Mouse (Mus musculus) heart, embryonic 10.5 days (tissue): ENCODE results near the gene Ftl1-ps1. TPM values are rescaled to one million over a fixed set of nuclear protein-coding genes. Genes with fewer than 3 reads are reported as not detected.

Experiments
- DNase-seq: peaks from one replicate; pipeline ENCODE4 v3.0.0-alpha.2; 2017; ENCODE audit warnings: low spot score
- H3K27ac ChIP-seq: fragments of 300-500 bp; sonication (generic); 2 replicates; pipeline ENCODE4 v1.5.1; 2016; ENCODE audit warnings: mild to moderate bottlenecking
- H3K27me3 ChIP-seq: fragments of 300-500 bp; sonication (generic); 2 replicates; pipeline ENCODE4 v1.6.1; 2016; ENCODE audit warnings: mild to moderate bottlenecking; ENCODE audit not compliant: poor library complexity, insufficient read depth, severe bottlenecking
- H3K36me3 ChIP-seq: fragments of 300-500 bp; sonication (generic); 2 replicates; pipeline ENCODE4 v1.6.1; 2016; ENCODE audit warnings: mild to moderate bottlenecking, moderate library complexity
- H3K4me1 ChIP-seq: fragments of 300-500 bp; sonication (generic); 2 replicates; pipeline ENCODE4 v1.6.1; 2016; ENCODE audit warnings: mild to moderate bottlenecking
- H3K4me3 ChIP-seq: fragments of 300-500 bp; sonication (generic); 2 replicates; pipeline ENCODE4 v1.5.1; 2016; ENCODE audit warnings: mild to moderate bottlenecking, moderate library complexity
- H3K9me3 ChIP-seq: fragments of 300-500 bp; sonication (generic); 2 replicates; pipeline ENCODE4 v1.6.1; 2016; ENCODE audit warnings: mild to moderate bottlenecking, moderate library complexity
- WGBS: fragments of 180-500 bp; shearing (Covaris S2); methylation state at CpG from one replicate; pipeline ENCODE4 v1.1.7; 2016; 5-methylcytosine and 5-hydroxymethylcytosine counted together
- polyA plus RNA-seq: library from polyadenylated mRNA; unstranded; fragments of >200 nt; fragmentation: Nextera tagmentation; extraction: Ambion mirVana; gene quantifications from 2 replicates; pipeline ENCODE4 v1.2.1, GENCODE M21; 2016

Gene Ftl1-ps1
- 70.1 and 76.2 TPM in 2 replicates for polyA plus RNA-seq

DNA sequence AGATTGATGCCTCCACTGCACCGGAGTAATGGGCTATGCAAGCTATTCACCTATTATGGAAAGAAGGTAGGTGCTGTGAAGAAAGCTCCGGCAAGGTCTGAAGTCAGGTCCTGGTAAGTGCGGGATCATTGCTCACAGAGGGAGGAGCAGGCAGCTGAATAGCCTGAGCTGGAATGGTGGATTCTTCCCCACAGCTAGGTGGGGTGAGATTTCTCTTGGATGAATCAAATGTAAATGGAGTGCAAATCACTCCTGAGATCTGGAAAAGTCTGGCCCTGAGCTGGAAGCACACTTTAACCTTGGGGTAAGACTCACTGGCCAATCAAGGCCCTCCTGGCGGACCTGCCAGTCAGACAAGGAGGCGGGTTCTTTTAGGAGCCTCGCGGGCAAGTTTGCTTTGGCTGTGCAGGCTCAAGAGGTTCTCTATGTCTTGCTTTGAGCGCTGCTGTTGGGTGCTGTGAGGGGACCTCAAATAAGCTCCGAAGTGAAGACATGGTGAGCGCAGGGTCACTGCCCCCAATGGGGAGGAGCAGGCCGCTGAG, at the start of gene Ftl1-ps1:
TSS of gene Ftl1-ps1 (plus strand) at position 397 of the 542 bp plus-strand sequence.
- H3K27me3 ChIP-seq: peaks cover 2% of the 10 kb centered on the region; the same call in 1 of the 2 replicates
- H3K4me1 ChIP-seq: 0 out of 2 replicates have a peak, but pooled peaks cover 3% of the 10 kb centered on the region
- no peak for DNase-seq
- peak within 1 kb of the TSS; percentile 10; the same call in 1 of the 2 replicates for H3K27ac ChIP-seq
- H3K9me3 ChIP-seq: no peaks in the 10 kb centered on the region
- H3K36me3 ChIP-seq: no peaks in the 10 kb centered on the region
- H3K4me3 ChIP-seq: peak within 1 kb of the TSS; percentile 38
- whole genome bisulfite sequencing: 10% methylated on average over 11 of the region's 11 CpGs

DNA sequence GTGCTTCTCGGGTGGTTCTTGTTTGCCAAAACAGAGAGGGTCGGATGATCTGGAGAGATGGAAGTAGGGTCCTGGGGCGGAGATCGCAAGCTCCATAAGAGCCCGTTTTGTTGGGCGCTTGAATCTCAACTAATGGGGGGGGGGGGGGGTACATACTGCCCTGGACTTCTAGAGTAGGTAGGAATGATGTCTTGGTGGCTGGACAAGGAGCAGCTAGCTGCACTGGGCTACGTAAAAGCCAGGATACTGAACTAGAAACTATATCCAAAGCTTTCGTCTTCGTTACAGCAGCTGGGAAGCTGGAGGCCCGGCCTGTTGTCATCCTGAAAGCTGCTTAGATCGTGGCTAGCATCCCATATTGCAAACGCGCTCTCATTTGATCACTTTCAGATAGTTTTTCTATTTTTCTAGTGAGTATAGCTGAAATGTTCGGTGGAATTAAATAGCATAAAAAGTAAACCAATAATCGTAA, 49.0 kb upstream of the Ftl1-ps1 start:
- H3K27ac ChIP-seq: peak overlapping the region; percentile 99
- no peak for DNase-seq
- H3K9me3 ChIP-seq: no peaks in the 10 kb centered on the region
- H3K4me1 ChIP-seq: peaks cover 15% of the 10 kb centered on the region
- no peaks in the 10 kb centered on the region for H3K27me3 ChIP-seq
- H3K4me3 ChIP-seq: peak overlapping the region; percentile 77
- peaks cover 23% of the 10 kb centered on the region for H3K36me3 ChIP-seq
- under 1% methylated on average over 15 of the region's 15 CpGs for WGBS

DNA sequence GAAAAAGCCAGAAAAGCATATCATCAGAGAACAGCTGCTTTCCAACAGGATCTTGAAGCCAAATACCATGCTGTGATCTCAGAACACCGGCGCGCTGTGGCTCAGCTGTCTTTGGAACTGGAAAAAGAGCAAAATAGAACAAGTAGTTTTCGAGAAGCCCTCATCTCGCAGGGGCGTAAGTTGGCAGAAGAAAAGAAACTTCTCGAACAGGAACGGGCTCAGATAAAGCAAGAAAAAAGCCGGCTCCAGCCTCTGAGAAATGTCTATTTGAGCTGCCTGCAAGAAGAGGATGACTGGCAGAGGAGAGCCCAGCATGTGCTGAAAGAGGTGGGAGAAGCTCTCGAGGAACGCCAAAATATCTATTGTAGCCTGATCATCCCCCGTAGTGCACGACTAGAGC, 43.0 kb upstream of the Ftl1-ps1 start:
- no peak for DNase-seq
- Histone ChIP-seq H3K27ac (no peak overlapping the region), H3K4me3 (no peak overlapping the region), H3K4me1 (no peaks in the 10 kb centered on the region), H3K27me3 (no peaks in the 10 kb centered on the region), H3K9me3 (no peaks in the 10 kb centered on the region), H3K36me3 (peaks cover 77% of the 10 kb centered on the region)
- 94% methylated on average over 13 of the region's 13 CpGs for WGBS

DNA sequence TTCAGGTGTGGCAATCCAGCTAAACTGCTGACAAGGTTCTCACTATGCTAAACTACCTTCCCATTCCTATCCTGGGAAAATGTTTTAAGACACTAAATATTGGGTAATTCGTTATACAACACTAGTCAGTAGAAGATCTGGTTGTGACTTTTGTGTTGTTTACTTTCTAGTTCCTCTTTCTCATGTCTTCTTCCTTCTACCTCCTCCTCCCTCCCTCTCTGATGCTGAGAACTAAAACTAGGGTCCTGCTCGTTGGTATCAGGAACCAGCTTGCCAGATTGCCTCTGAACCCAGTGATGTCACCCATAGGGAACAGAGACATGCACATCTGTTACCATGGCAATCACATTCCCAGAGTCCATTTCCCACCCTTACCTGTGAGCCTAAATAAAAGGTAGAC, 37.3 kb upstream of the Ftl1-ps1 start:
- Histone ChIP-seq H3K4me1 (peaks cover 18% of the 10 kb centered on the region), H3K36me3 (peaks cover 43% of the 10 kb centered on the region), H3K27ac (no peak overlapping the region), H3K9me3 (0 out of 2 replicates have a peak, but pooled peaks cover 1% of the 10 kb centered on the region), H3K4me3 (no peak overlapping the region), H3K27me3 (no peaks in the 10 kb centered on the region)
- WGBS: 81% methylated on average over 2 of the region's 2 CpGs
- no peak for DNase-seq

DNA sequence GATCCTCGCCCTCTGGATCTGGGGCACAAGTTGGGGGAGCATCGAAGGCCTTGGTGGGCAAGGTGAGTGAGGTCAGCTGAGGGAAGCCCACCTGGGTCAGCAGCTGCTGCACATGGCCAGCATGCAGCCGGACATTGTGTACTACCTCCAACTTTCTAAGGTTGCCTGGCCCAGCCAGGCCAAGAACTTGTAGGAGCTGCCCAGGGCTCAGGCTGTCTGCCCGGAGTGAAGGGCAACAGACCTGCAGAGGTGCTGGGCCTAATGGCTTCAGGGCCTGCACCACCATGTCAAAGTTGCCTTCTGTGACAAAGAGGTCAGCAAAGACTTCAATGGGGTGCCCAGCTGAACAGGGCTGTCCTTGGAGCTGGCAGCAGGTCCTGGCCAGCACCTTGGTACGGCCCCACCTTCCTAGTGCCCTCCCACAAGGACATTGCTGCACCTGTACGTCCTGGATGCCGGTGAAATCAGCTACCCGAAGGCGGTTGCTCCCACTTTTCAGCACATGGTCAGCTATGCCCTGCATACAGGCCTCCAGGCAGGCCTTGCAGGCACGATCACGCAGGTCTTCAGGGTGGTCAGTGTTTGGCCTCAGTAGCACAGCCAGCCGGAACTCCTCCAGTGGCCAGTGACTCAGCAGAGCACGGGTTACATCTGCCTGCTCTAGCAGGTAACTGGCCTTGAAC, 36.2 kb upstream of the Ftl1-ps1 start:
- H3K4me3 ChIP-seq: peak overlapping the region; percentile 45

DNA sequence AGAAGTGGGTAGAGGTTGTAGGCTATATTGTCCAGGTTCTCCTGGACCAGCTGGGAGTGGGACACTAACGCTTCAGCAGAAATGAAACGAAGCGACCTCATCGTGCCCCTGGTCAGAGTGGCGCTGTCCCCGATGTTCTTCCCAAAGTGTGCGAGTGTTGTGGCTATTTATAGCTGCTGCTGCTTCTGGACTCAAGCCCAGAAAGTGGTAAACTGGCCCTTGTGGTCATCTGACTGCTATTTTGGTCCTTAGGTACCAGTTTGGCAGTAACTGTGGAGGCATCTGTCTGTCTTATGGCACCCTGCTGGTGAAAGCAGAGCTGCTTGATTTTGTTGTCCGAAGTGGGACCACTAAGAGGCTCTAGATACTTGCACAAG, 35.6 kb upstream of the Ftl1-ps1 start, which contains the start of gene Lrrc14b:
TSS of gene Lrrc14b (minus strand) at position 147 of the 377 bp plus-strand sequence.
- H3K27ac ChIP-seq: peak within 1 kb of the TSS; percentile 90
- DNase-seq: peak; percentile 83

More for the DNA sequence above, 36.2 kb upstream of the Ftl1-ps1 start:
- H3K27me3 ChIP-seq: no peaks in the 10 kb centered on the region
- WGBS: 75% methylated on average over 13 of the region's 13 CpGs
- DNase-seq: peak; percentile 76
- H3K9me3 ChIP-seq: 0 out of 2 replicates have a peak, but pooled peaks cover 3% of the 10 kb centered on the region
- H3K27ac ChIP-seq: peak overlapping the region; percentile 90
- peaks cover 32% of the 10 kb centered on the region for H3K36me3 ChIP-seq
- H3K4me1 ChIP-seq: peaks cover 18% of the 10 kb centered on the region

DNA sequence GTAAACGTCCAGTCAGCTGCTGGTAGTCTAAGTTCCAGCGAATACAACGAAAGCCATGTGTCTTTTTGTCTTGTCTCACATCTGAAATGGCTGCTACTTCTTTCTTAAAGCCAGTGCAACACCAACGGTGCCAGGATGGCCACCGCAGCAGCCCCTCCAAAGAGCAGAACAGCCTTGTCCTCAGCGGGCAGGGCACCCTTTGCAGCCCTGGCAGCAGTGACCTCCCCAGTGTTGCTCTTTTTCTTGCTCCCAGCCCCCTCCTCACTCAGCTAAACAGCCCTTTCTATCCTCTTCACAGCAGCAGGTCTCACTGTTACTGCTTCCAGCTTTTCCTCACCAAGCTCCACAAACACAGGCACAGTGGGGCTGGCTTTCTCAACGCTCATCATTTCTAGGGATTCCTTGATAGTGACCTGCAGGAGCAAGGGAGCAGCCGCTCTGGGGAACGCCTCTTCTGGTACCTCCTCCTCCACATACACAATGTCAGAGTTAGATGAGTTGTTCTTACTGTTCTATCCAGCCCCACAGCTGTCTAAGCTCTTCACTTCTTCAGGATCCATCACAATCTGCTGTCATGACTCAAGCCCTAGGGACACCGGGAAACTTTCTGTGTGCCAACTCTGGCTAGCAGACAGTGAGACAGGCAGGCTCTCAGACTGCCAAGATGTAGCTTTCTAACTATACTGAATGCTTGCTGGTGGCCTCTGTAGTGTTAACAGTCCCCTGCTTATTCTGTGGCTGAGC, 17.8 kb upstream of the Ftl1-ps1 start:
- Histone ChIP-seq H3K27me3 (no peaks in the 10 kb centered on the region), H3K4me1 (no peaks in the 10 kb centered on the region), H3K36me3 (no peaks in the 10 kb centered on the region), H3K4me3 (no peak overlapping the region), H3K9me3 (no peaks in the 10 kb centered on the region), H3K27ac (no peak overlapping the region)
- no peak for DNase-seq
- 70% methylated on average over 10 of the region's 10 CpGs for WGBS

More for the DNA sequence above, 35.6 kb upstream of the Ftl1-ps1 start, which contains the start of gene Lrrc14b:
- peaks cover 27% of the 10 kb centered on the region for H3K36me3 ChIP-seq
- 0 out of 2 replicates have a peak, but pooled peaks cover 3% of the 10 kb centered on the region for H3K9me3 ChIP-seq
- H3K27me3 ChIP-seq: no peaks in the 10 kb centered on the region
- peak within 1 kb of the TSS; percentile 45 for H3K4me3 ChIP-seq
- WGBS: 47% methylated on average over 8 of the region's 8 CpGs
- peaks cover 18% of the 10 kb centered on the region for H3K4me1 ChIP-seq

DNA sequence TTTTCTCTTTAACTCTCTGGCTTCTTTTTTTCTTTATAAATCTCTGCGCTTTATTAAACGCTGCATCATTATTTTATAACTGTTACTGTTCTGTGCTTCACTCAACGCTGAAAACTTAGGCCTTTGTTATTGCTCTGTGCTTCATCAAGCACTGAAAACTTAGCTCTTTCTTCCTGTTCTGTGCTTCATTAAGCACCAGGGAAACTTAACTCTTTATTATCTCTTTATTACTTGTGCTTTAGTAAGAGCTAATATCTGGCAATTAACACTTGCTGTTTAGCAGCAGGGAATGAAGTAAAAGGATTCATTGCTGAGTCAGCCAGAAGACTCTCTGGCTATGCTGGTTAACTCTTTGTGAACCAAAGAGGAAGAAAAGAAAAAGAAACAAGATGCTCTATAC, 17.2 kb upstream of the Ftl1-ps1 start:
- no peak overlapping the region for H3K4me3 ChIP-seq
- 76% methylated on average over 3 of the region's 3 CpGs for WGBS
- H3K36me3 ChIP-seq: no peaks in the 10 kb centered on the region
- no peaks in the 10 kb centered on the region for H3K9me3 ChIP-seq
- DNase-seq: no peak
- H3K27ac ChIP-seq: no peak overlapping the region
- H3K4me1 ChIP-seq: no peaks in the 10 kb centered on the region
- no peaks in the 10 kb centered on the region for H3K27me3 ChIP-seq

DNA sequence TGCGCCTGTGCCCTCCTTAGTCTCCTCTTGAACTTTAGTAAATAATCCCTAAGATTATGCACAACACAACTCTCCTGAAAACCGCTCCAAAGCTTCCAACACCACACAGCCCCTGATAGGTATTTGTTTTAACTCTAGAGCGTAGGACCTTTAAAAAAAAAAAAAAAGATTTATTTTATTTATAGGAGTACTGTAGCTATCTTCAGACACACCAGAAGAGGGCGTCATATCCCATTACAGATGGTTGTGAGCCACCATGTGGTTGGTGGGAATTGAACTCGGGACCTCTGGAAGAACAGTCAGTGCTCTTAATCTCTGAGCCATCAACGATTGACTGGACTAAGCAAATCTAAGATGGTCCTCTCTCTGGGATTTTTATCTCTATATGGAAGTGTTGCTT, 9.8 kb upstream of the Ftl1-ps1 start:
- DNase-seq: no peak
- Histone ChIP-seq H3K9me3 (no peaks in the 10 kb centered on the region), H3K4me3 (peak overlapping the region; percentile 73), H3K4me1 (no peaks in the 10 kb centered on the region), H3K27me3 (no peaks in the 10 kb centered on the region), H3K36me3 (no peaks in the 10 kb centered on the region), H3K27ac (no peak overlapping the region)
- 60% methylated on average over 6 of the region's 6 CpGs for WGBS

DNA sequence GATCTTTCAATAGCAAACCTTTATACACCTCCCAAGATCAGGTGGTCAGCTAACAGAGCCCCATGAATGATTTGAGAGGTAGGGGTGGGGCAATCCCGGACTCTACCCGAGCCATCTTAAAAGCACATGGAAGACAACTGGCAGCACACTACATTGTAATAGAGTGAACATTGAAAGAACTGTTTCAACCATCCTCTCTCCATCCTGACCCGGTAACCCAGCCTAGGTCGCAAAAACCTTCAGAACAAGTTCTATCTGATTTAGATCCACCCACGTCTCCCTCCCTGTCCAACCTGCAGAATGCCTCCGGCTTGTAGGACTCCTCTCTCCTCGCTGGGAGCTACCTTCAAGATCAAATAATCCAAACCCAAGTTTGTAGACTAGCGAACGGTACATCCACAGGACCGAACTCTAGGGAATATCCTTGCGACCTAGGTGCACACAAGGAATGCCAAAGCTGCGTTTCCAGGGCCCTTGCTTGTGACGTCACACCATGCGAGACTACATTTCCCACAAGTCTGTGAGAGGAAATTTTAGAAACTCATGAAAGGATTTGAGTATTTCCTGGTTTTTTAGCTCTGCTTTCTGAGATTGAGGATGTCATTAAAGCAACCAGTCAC, 9.0 kb upstream of the Ftl1-ps1 start, which contains the start of gene Zfp72:
TSS of gene Zfp72 (minus strand) at position 466 of the 620 bp plus-strand sequence.
- H3K4me1 ChIP-seq: no peaks in the 10 kb centered on the region
- H3K36me3 ChIP-seq: no peaks in the 10 kb centered on the region
- H3K27ac ChIP-seq: peak within 1 kb of the TSS; percentile 83
- H3K9me3 ChIP-seq: no peaks in the 10 kb centered on the region
- no peaks in the 10 kb centered on the region for H3K27me3 ChIP-seq
- H3K4me3 ChIP-seq: peak within 1 kb of the TSS; percentile 73
- 4% methylated on average over 14 of the region's 14 CpGs for WGBS
- DNase-seq: no peak

DNA sequence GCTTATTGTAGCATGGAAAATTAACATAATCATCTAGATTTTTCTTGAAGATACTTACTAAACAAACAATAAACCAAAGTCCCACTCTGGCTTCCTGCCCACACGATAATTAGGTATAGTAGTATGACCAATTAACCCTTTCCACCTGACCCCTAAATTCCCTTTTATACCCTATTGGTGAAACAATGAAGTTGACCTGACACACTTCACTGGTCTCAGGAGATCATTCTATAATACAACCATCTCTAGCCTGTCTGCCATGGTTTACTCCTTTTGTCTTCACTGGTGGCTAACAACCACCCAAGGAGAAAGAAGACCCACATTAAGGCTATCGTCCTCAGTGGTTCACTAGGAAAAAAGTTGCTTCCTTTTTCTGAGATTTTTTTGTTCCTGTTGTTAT, 8.3 kb upstream of the Ftl1-ps1 start:
- Histone ChIP-seq H3K27ac (no peak overlapping the region), H3K27me3 (no peaks in the 10 kb centered on the region), H3K4me3 (no peak overlapping the region), H3K4me1 (no peaks in the 10 kb centered on the region), H3K36me3 (no peaks in the 10 kb centered on the region), H3K9me3 (no peaks in the 10 kb centered on the region)
- no peak for DNase-seq
- 74% methylated on average over 2 of the region's 2 CpGs for WGBS

DNA sequence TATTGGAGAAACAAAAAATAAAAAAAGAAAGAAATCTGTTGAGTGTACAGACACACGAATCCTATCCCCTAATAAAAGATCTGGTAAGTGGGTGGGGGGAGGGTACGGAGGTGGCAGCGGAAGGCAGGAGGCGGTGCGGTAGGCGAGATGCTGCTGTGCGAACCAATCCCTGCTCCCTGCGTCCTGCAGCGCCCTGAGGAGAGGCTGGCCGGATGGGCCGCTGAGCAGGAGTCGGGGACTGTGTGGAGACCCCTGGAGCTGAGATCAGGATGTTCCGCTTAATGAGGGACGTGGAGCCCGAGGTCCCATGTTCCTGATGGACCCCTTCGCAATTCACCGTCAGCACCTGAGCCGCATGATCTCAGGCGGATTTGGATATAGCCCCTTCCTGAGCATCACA, 40.4 kb downstream of the Ftl1-ps1 start:
- H3K27ac ChIP-seq: no peak overlapping the region
- H3K4me3 ChIP-seq: peak overlapping the region; percentile 18; the same call in 1 of the 2 replicates
- H3K27me3 ChIP-seq: no peaks in the 10 kb centered on the region
- WGBS: 24% methylated on average over 19 of the region's 19 CpGs
- no peaks in the 10 kb centered on the region for H3K4me1 ChIP-seq
- DNase-seq: no peak
- H3K36me3 ChIP-seq: peaks cover 26% of the 10 kb centered on the region
- H3K9me3 ChIP-seq: peaks cover 16% of the 10 kb centered on the region
